Mouse (Mus musculus): ENCODE measurements around the gene Nampt. TPM values are rescaled to one million over a fixed set of nuclear protein-coding genes. Genes with fewer than 3 reads are reported as not detected.
"Not testable (repeated sequence)": the region's sequence is repeated elsewhere in the genome, so short reads cannot be mapped to it uniquely, and the experiment has no call there.

Gene Nampt
- total RNA-seq, 2 experiments from 2014 or later = 57.5 to 60.0 TPM

GRCm38 (mm10) chr12:32838954-32839353 lies 19.6 kb downstream of the Nampt start:
- no peak for ATAC-seq (ENCODE audit: poor library complexity, severe bottlenecking)

GRCm38 (mm10) chr12:32841442-32841900 lies 22.1 kb downstream of the Nampt start:
- peak; percentile 63 for ATAC-seq (ENCODE audit: poor library complexity, severe bottlenecking)

- ATAC-seq (ENCODE audit: poor library complexity, severe bottlenecking) = no peak
Measured at GRCm38 (mm10) chr12:32846325-32846724, 27.0 kb downstream of the Nampt start.

DNA sequence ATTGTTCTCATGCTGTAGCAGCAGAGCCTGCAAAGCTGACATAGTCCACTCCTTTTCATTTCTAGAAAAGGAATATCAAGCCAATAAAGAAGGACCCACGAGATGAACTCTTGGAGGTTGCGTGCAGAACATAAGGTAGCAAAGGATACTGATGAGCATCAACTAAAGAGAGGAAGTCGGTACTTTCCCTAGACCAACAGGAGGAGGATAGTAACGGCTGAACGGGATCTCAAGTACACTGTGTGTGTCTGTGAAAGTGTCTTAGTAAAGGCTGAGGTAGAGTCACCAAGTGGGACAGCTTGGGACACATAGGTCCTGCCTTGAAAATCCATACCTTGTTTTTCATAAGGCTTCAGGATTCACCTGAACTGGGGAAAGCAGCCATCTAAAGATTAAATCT lies 34.4 kb downstream of the Nampt start:
- ATAC-seq (ENCODE audit: poor library complexity, severe bottlenecking) = no peak

DNA sequence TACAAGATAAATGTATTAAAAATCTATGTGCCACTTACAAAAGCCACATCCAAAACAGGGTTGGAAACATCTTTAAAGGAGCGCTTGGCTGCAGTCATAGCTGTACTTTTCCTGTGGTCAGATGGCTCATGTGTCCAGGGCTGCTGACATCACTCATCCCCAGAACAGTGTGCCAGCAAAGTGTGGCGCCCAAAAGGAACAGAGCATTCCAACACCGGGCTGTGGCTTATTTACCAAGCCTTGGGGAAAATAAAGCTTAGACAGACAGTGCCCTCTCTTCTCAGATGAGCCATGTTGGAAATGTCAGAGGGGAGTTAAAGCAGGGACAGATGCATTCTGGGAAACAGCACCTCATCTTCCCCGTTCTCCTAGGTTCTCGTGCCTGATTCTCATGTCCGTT lies 35.5 kb downstream of the Nampt start:
- ATAC-seq (ENCODE audit: poor library complexity, severe bottlenecking) = no peak

- ATAC-seq (ENCODE audit: poor library complexity, severe bottlenecking) = no peak
Measured at GRCm38 (mm10) chr12:32855398-32855797, 36.1 kb downstream of the Nampt start.

GRCm38 (mm10) chr12:32856707-32857511 lies 37.6 kb downstream of the Nampt start:
- peak; percentile 70 for ATAC-seq (ENCODE audit: poor library complexity, severe bottlenecking)

DNA sequence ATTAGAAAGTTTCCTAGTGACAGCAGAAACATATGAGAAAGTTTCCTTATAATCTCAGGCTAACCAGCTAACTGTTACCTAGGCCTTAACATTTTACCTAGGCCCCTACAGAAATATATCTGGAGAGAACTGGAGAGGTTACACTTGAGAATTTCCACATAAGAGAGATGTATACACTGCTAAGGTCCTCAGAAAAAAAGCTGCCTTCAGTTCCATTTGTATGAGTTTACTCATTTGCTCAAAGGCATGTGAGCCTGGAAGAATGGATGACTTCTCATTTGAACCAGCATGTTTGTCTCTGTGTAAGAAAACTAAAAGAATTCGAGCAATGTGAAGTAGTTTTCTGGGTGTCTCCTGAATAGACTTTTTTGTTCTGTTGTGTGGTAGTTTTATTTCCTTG lies 39.1 kb downstream of the Nampt start:
- no peak for ATAC-seq (ENCODE audit: poor library complexity, severe bottlenecking)

DNA sequence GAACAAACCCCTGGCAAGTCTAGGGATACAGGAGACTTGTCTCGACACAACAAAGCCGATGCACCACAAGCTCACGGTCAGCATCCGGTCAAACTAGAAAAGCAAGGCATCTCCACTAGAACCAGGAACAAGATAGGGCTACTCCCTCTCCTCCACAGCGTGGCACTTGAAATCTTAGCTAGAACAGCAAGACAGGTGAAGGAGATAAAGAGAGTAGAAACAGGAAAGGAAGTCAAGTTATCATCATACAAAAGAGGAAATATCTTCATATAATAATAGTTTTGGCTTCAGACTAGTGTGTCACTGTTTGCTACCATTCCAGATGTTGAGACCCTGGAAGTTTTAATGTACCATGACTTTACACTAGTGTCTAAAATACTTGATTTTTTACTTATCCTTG lies 41.5 kb downstream of the Nampt start:
- no peak for ATAC-seq (ENCODE audit: poor library complexity, severe bottlenecking)

GRCm38 (mm10) chr12:32870815-32871214 lies 51.5 kb downstream of the Nampt start:
- no peak for ATAC-seq (ENCODE audit: poor library complexity, severe bottlenecking)

DNA sequence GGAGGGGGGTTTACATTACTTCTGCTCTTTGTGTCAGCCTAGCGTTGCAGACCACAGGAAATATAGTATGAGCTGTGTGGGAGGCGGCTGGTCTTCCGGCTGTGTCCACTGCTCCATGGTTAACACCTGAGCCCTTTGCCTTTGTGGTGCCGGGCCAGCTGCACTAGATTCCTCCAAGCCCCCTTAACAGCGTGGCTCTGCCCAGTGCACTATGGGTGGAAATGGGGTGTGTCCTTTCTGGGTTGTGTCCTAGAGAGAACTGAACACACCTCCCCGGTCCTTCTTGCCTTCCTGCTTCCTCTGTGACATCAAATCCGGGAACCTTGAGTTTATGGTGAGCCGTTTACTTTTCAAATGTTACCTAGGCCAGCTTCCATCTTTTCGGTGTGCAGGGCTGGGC lies 58.2 kb downstream of the Nampt start:
- no peak for ATAC-seq (ENCODE audit: poor library complexity, severe bottlenecking)

DNA sequence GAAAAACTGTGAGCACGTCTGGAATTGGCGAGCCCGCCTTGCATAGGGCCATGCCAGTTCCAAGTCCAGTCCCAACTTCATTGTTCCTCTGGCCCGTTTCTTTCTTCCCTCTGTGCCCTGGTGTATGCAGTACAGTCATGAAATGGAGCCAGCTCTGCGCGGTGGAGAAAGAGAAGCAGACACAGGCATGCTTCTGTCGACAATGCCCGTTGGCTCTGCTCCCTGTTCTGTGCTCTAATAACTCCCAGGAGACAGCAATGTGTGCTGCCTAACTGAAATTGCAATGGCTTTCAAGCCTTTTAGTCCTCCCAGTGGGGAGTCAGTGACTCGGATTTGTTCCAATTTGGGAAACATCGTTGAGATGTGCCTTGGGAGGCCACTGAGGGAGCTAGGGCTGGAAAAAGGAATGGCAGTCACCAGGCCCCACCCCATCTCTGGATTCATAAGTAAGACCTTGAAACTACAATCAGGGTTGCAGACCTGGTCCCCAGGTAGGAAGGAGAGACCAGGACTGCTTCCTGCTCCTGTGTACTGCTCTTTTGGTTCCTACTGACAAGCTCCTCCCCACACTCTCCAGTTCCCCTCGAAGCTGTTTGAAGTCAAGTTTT lies 58.7 kb downstream of the Nampt start:
- no peak for ATAC-seq (ENCODE audit: poor library complexity, severe bottlenecking)

- no peak for ATAC-seq (ENCODE audit: poor library complexity, severe bottlenecking)
Measured at GRCm38 (mm10) chr12:32879371-32879770, 60.0 kb downstream of the Nampt start.

GRCm38 (mm10) chr12:32884356-32884755 lies 65.0 kb downstream of the Nampt start:
- no peak for ATAC-seq (ENCODE audit: poor library complexity, severe bottlenecking)

DNA sequence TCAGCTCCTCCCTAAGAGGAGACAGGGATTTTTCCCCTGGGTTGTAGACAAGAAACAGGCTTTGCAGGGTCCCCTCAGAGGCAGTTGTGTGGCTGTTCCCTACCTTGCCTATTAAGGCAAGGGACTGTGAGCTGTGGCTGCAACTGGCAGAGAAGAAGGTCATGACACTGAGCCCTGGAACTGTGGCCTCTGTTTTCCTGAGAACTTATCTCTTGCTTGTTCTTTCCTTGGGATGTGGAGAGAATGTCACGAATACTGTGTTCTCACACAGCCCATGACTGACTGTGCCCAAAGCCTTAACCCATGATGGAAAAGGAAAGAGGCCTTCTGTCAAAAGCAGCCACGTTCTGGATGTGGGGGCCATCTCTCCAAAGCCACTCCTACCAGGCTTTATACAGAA lies 65.7 kb downstream of the Nampt start:
- no peak for ATAC-seq (ENCODE audit: poor library complexity, severe bottlenecking)

- no peak for ATAC-seq (ENCODE audit: poor library complexity, severe bottlenecking)
Measured at GRCm38 (mm10) chr12:32886353-32886752, 67.0 kb downstream of the Nampt start.

GRCm38 (mm10) chr12:32888226-32888625 lies 68.9 kb downstream of the Nampt start:
- ATAC-seq (ENCODE audit: poor library complexity, severe bottlenecking) = no peak

DNA sequence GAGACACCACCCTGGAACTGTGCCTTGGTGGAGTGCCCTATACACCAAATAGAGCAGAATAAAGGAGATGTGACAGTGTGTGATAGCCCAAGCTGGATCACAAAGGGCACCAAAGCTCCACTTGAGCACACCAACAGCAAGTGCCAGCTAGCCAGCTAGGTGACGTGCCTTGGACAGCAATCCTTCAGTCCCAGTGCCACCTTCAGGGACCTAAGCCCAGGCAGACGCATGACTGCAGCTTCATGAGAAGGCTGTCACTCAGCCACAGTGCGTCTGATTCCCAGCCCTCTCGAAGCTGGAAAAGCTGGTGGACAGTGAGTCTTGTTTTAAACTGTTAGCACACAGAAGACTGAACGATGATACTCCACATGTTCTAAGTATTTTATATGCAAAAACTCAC lies 70.5 kb downstream of the Nampt start:
- ATAC-seq (ENCODE audit: poor library complexity, severe bottlenecking) = no peak

GRCm38 (mm10) chr12:32890455-32890854 lies 71.1 kb downstream of the Nampt start:
- peak; percentile 56 for ATAC-seq (ENCODE audit: poor library complexity, severe bottlenecking)

DNA sequence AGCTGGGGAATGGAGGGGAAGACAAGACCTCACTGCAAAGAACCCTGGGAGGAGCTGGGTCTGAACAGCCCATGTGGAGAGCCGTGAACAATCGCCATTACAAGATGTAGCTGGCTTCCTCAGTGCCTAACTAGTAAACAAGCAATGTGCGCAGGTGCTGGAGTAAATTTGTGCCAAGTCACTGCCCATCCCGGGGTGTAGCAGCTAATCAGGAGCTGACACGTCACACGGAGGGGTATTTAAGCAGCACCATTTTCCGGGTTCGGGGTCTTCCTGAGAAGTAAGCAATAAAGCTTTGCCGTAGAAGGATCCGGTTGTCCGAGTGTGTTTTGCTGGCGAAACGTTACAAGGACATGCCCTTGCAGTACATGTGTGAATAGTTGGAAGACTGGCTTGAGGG lies 71.9 kb downstream of the Nampt start:
- not testable (repeated sequence) for ATAC-seq (ENCODE audit: poor library complexity, severe bottlenecking)

- ATAC-seq (ENCODE audit: poor library complexity, severe bottlenecking) = peak; percentile 67
Measured at GRCm38 (mm10) chr12:32893212-32893611, 73.9 kb downstream of the Nampt start.

GRCm38 (mm10) chr12:32895806-32896205 lies 76.5 kb downstream of the Nampt start:
- no peak for ATAC-seq (ENCODE audit: poor library complexity, severe bottlenecking)

Data from megakaryocyte, adult 5-6 weeks (primary cell).